ENCODE assay signal across 23 mouse cellular contexts in genomic region chr6:143034503-143034902, GRCm38 (mm10).
DNase-seq lines count a peak whose midpoint lies in the region; ATAC-seq and TF ChIP-seq lines count a peak whose summit lies in the region.
"Had no signal": no experiment of that assay in that cellular context is flagged by ENCODE, and none has a peak within 500 bp of the region (broad histone marks: within the 10 kb centered on the region; RNA-seq: fewer than 3 reads in every experiment).

No protein-coding gene starts in this region.

- ATAC-seq in intestine, postnatal 0 days: peak; percentile 90
- ATAC-seq: forebrain, embryonic 13.5 days; forebrain, embryonic 15.5 days; Patski had no signal

- no peaks in the 10 kb centered on the region for H3K4me1 ChIP-seq in intestine, postnatal 0 days (replicated peaks; ENCODE audit: control insufficient read depth, insufficient read depth, low read length)
- no peaks in the 10 kb centered on the region for H3K4me1 ChIP-seq in limb, embryonic 10.5 days
- H3K4me1 ChIP-seq: embryonic facial prominence, embryonic 10.5 days; embryonic facial prominence, embryonic 12.5 days; forebrain, embryonic 13.5 days; forebrain, embryonic 15.5 days had no signal

- no peak overlapping the region for H3K9ac ChIP-seq in intestine, postnatal 0 days (ENCODE audit: low read depth, low read length)
- H3K9ac ChIP-seq: embryonic facial prominence, embryonic 12.5 days; forebrain, embryonic 13.5 days; forebrain, embryonic 15.5 days had no signal

- H3K4me3 ChIP-seq in intestine, postnatal 0 days (ENCODE audit: low read depth, low read length): no peak overlapping the region
- no peak overlapping the region for H3K4me3 ChIP-seq in limb, embryonic 10.5 days
- H3K4me3 ChIP-seq: embryonic facial prominence, embryonic 10.5 days; embryonic facial prominence, embryonic 12.5 days; forebrain, embryonic 13.5 days; forebrain, embryonic 15.5 days had no signal

- peaks cover 69% of the 10 kb centered on the region for H3K36me3 ChIP-seq in intestine, postnatal 0 days (ENCODE audit: control insufficient read depth, insufficient read depth)
- H3K36me3 ChIP-seq in limb, embryonic 10.5 days: peaks cover 98% of the 10 kb centered on the region

- H3K27me3 ChIP-seq in intestine, postnatal 0 days (replicated peaks; ENCODE audit: control insufficient read depth, insufficient read depth, low read length): no peaks in the 10 kb centered on the region
- no peaks in the 10 kb centered on the region for H3K27me3 ChIP-seq in limb, embryonic 10.5 days (ENCODE audit: low read depth, poor library complexity, severe bottlenecking)
- H3K27me3 ChIP-seq: CH12.LX; embryonic facial prominence, embryonic 12.5 days; forebrain, embryonic 13.5 days; forebrain, embryonic 15.5 days; Patski had no signal

- no peaks in the 10 kb centered on the region for H3K9me3 ChIP-seq in intestine, postnatal 0 days (ENCODE audit: control insufficient read depth)
- H3K9me3 ChIP-seq in limb, embryonic 10.5 days (replicated peaks): no peaks in the 10 kb centered on the region
- H3K9me3 ChIP-seq: embryonic facial prominence, embryonic 10.5 days; embryonic facial prominence, embryonic 12.5 days; forebrain, embryonic 13.5 days; forebrain, embryonic 15.5 days; G1E had no signal

- WGBS in intestine, postnatal 0 days: 47% methylated on average over 2 of the region's 2 CpGs
- 93% methylated on average over 2 of the region's 2 CpGs for WGBS in limb, embryonic 10.5 days

- no peak for TF ChIP-seq CTCF in intestine, postnatal 0 days (IDR thresholded peaks at IDR 0.05; ENCODE audit: low read depth)

- peak; percentile 9 for DNase-seq in heart, adult 11 months
- DNase-seq in heart, adult 9 months (ENCODE audit: low spot score in 2 of 2): no peak
- peak; percentile 20 for DNase-seq in kidney, adult 9 months
- no peak for DNase-seq in kidney, postnatal 10 days
- DNase-seq in limb, embryonic 10.5 days (ENCODE audit: low spot score): peak; percentile 7
- DNase-seq in right cerebral cortex, postnatal 36 days (ENCODE audit: low spot score in 2 of 2): no peak
- no peak for DNase-seq in adrenal gland, postnatal 10 days
- DNase-seq: adrenal gland, adult 2 months; adrenal gland, postnatal 14 days; adrenal gland, postnatal 36 days; B cell, adult 2 months; cerebellum, adult 11-12 months; cerebellum, adult 2 months; cerebellum, postnatal 10 days; cerebellum, postnatal 25 days had no signal

- no peak overlapping the region for H3K4me2 ChIP-seq in intestine, postnatal 0 days (replicated peaks; ENCODE audit: low read depth)
- H3K4me2 ChIP-seq: embryonic facial prominence, embryonic 12.5 days; forebrain, embryonic 13.5 days; forebrain, embryonic 15.5 days had no signal

- H3K27ac ChIP-seq in intestine, postnatal 0 days (ENCODE audit: low read depth, low read length): no peak overlapping the region
- no peak overlapping the region for H3K27ac ChIP-seq in limb, embryonic 10.5 days
- H3K27ac ChIP-seq: embryonic facial prominence, embryonic 10.5 days; embryonic facial prominence, embryonic 12.5 days; forebrain, embryonic 13.5 days; forebrain, embryonic 15.5 days had no signal

Comparison
In these comparisons a context has a peak if more than half of its experiments do, and no peak if none do; other contexts are left out.
1. DNase-seq: peak in heart, adult 11 months (single experiment), kidney, adult 9 months (single experiment) and limb, embryonic 10.5 days (single experiment); none in heart, adult 9 months (0 of 2), kidney, postnatal 10 days (single experiment), right cerebral cortex, postnatal 36 days (0 of 2) and adrenal gland, postnatal 10 days (single experiment).